Mouse (Mus musculus) heart, adult 2 months (tissue): ENCODE measurements at regions not wholly inside any gene's neighbourhood (a gene's known extent, or its start where the extent isn't known, plus 50 kb on each side); places are given as distances from the start of the nearest gene placed in this dataset.

Experiments
- DNase-seq, 2 experiments: peaks; one replicate each; pipeline ENCODE4 v3.0.0; 2021
- H3K27ac ChIP-seq: fragments of 200-600 bp; 2 replicates; pipeline ENCODE4 v1.8.1; 2022
- H3K27me3 ChIP-seq: fragments of 200-500 bp; 2 replicates; pipeline ENCODE4 v1.6.1; 2012; ENCODE audit warnings: mild to moderate bottlenecking, low read length, inconsistent platforms, mixed read lengths; ENCODE audit not compliant: control insufficient read depth, insufficient read depth
- H3K36me3 ChIP-seq: fragments of 200-500 bp; 2 replicates; pipeline ENCODE4 v1.6.1; 2012; ENCODE audit warnings: low read length, inconsistent platforms; ENCODE audit not compliant: control insufficient read depth, insufficient read depth
- H3K4me1 ChIP-seq: fragments of 200-500 bp; 2 replicates; pipeline ENCODE4 v1.6.1; 2011; ENCODE audit warnings: low read length; ENCODE audit not compliant: control insufficient read depth, insufficient read depth
- H3K4me3 ChIP-seq: fragments of 200-600 bp; 2 replicates; pipeline ENCODE4 v1.8.1; 2022
- H3K79me2 ChIP-seq: fragments of 200-500 bp; replicated peaks from 2 replicates; pipeline ENCODE4 v1.6.1; 2012; ENCODE audit warnings: mild to moderate bottlenecking, inconsistent platforms, low read length, moderate library complexity, mixed read lengths; ENCODE audit not compliant: control insufficient read depth, insufficient read depth
- H3K9ac ChIP-seq: fragments of 200-500 bp; 2 replicates; pipeline ENCODE4 v1.6.1; 2012; ENCODE audit warnings: low read depth, mild to moderate bottlenecking, control low read depth, inconsistent platforms, low read length, mixed read lengths
- CTCF ChIP-seq: fragments of 200-600 bp; IDR thresholded peaks from 2 replicates; pipeline ENCODE4 v1.8.1; 2022; ENCODE audit warnings: antibody characterized with exemption, mild to moderate bottlenecking, moderate library complexity
- EP300 ChIP-seq: fragments of 200-500 bp; IDR thresholded peaks from 2 replicates; pipeline ENCODE4 v1.6.1; 2011; ENCODE audit warnings: low read depth, low read length, control low read depth; ENCODE audit not compliant: insufficient read depth
- POLR2A ChIP-seq: fragments of 200-500 bp; IDR thresholded peaks from 2 replicates; pipeline ENCODE4 v1.6.1; 2011; ENCODE audit warnings: mild to moderate bottlenecking, low read depth, low read length, control low read depth; ENCODE audit not compliant: insufficient read depth
- WGBS: fragments of 180-500 bp; shearing (Covaris S2); methylation state at CpG from one replicate; pipeline ENCODE4 v1.1.7; 2018; 5-methylcytosine and 5-hydroxymethylcytosine counted together
- intact Hi-C: fragments of 180-260 bp; cut with DNase I; formaldehyde crosslinking; loops from one replicate; pipeline ENCODE4 v1.15.1; 2025

DNA sequence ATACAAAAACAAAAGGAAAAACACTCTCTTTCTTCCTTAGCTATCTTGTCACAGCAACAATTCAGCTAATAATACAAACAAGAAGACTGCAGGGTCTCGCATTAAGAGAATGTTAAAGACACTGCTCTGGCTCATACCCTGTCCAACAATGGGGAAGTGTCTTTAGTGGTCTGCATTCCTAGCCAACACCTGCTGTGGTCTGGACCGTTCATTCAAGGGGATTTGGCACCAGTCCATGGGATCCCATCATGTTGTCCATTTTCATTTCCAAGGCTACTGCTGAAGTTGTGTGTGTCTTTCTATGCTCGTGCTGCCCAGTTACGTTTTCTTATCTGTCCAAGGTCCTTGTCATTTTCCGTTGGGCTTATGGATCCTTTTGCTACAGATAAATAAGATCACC lies 183.7 kb upstream of the Gria1 start:
- Histone ChIP-seq H3K4me3 (no peak overlapping the region), H3K27ac (no peak overlapping the region), H3K9ac (no peak overlapping the region), H3K79me2 (no peaks in the 10 kb centered on the region), H3K36me3 (no peaks in the 10 kb centered on the region), H3K4me1 (no peaks in the 10 kb centered on the region), H3K27me3 (no peaks in the 10 kb centered on the region)
- intact Hi-C loops: no loop called here
- TF ChIP-seq EP300: no peak
- TF ChIP-seq CTCF: no peak
- TF ChIP-seq POLR2A: no peak
- no peak for DNase-seq
- WGBS: 57% methylated on average over 5 of the region's 5 CpGs

GRCm38 (mm10) chr11:56862649-56863048 lies 148.5 kb upstream of the Gria1 start:
- Histone ChIP-seq H3K27ac (no peak overlapping the region), H3K79me2 (no peaks in the 10 kb centered on the region), H3K4me3 (no peak overlapping the region), H3K4me1 (peaks cover 2% of the 10 kb centered on the region; the same call in 1 of the 2 replicates), H3K9ac (no peak overlapping the region), H3K36me3 (no peaks in the 10 kb centered on the region; the same call in 1 of the 2 replicates), H3K27me3 (no peaks in the 10 kb centered on the region)
- intact Hi-C loops: no loop called here
- TF ChIP-seq EP300 (no peak), POLR2A (no peak), CTCF (no peak)
- WGBS: 9% methylated on average over 4 of the region's 4 CpGs
- peak; percentile 65 to 73 for DNase-seq

DNA sequence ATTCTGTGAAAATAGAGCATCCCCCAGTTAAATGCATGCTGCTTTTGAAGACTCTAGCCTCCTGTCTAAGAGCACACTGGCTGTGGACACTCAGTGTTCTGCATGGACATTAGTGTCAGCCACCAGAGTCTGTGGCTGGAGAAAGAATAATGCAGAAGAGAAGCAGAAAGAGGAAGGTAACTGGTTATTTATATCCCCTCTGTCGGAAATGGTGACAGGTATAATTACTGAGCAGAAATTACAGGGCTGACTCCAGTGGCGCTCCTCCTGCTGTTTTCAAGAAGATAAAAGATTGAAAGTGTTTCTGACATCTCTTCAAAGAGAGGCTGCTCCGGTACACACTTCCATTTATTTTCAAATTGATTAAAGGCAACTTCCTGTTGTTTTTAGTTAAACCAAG lies 139.5 kb upstream of the Gria1 start:
- no peak for DNase-seq
- Histone ChIP-seq H3K79me2 (no peaks in the 10 kb centered on the region), H3K36me3 (no peaks in the 10 kb centered on the region), H3K27ac (no peak overlapping the region), H3K4me1 (no peaks in the 10 kb centered on the region), H3K27me3 (no peaks in the 10 kb centered on the region), H3K4me3 (no peak overlapping the region), H3K9ac (no peak overlapping the region)
- intact Hi-C loops: no loop called here
- no peak for TF ChIP-seq POLR2A
- TF ChIP-seq EP300: no peak
- TF ChIP-seq CTCF: no peak
- 21% methylated on average over 3 of the region's 3 CpGs for WGBS

DNA sequence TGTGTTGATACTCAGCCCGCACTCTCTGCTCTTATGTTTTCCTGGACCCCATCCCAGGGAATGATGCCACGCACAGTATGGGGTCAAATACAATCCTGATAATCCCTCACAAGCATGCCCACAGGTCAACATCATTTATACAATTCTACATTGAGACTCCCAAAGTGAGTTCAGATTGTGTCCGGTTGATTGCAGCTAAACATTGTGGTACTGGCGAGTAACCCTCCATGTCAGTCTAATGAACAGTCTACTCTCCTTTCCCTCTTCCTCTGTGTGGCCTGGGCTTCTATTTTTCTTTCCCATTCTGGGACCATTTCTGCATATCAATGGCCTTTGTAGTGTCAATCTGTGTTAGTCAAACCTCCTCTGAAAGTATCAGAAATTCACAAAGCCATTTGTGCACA lies 112.6 kb upstream of the Gria1 start:
- TF ChIP-seq EP300: no peak
- no peak for TF ChIP-seq POLR2A
- TF ChIP-seq CTCF: no peak
- intact Hi-C loops: no loop called here
- Histone ChIP-seq H3K4me3 (no peak overlapping the region), H3K79me2 (no peaks in the 10 kb centered on the region), H3K27ac (no peak overlapping the region), H3K4me1 (no peaks in the 10 kb centered on the region), H3K36me3 (no peaks in the 10 kb centered on the region), H3K9ac (no peak overlapping the region), H3K27me3 (no peaks in the 10 kb centered on the region)
- 85% methylated on average over 4 of the region's 4 CpGs for WGBS
- DNase-seq: no peak

GRCm38 (mm10) chr11:56901201-56901600 lies 110.0 kb upstream of the Gria1 start:
- no peak for TF ChIP-seq POLR2A
- TF ChIP-seq EP300: no peak
- TF ChIP-seq CTCF: no peak
- Histone ChIP-seq H3K27ac (no peak overlapping the region), H3K4me1 (no peaks in the 10 kb centered on the region), H3K79me2 (no peaks in the 10 kb centered on the region), H3K27me3 (no peaks in the 10 kb centered on the region), H3K4me3 (no peak overlapping the region), H3K36me3 (no peaks in the 10 kb centered on the region), H3K9ac (no peak overlapping the region)
- DNase-seq: no peak
- intact Hi-C loops: no loop called here
- WGBS: 81% methylated on average over 3 of the region's 3 CpGs

GRCm38 (mm10) chr11:56925368-56925896 lies 85.8 kb upstream of the Gria1 start:
- no peak overlapping the region for H3K4me3 ChIP-seq
- no peak overlapping the region for H3K9ac ChIP-seq
- 55% methylated on average over 7 of the region's 7 CpGs for WGBS
- DNase-seq: no peak
- H3K36me3 ChIP-seq: no peaks in the 10 kb centered on the region
- no peaks in the 10 kb centered on the region for H3K27me3 ChIP-seq
- no peak for TF ChIP-seq EP300
- no peak for TF ChIP-seq POLR2A
- no peak overlapping the region for H3K27ac ChIP-seq
- intact Hi-C loops: no loop called here
- H3K79me2 ChIP-seq: no peaks in the 10 kb centered on the region
- no peaks in the 10 kb centered on the region for H3K4me1 ChIP-seq
